Mouse (Mus musculus) heart, adult 2 months (tissue): Measurements from ENCODE around the gene Odc1.

Experiments used
- CTCF ChIP-seq: fragments of 200-600 bp; IDR thresholded peaks from 2 replicates; pipeline ENCODE4 v1.8.1; 2022; ENCODE audit warnings: antibody characterized with exemption, mild to moderate bottlenecking, moderate library complexity
- EP300 ChIP-seq: fragments of 200-500 bp; IDR thresholded peaks from 2 replicates; pipeline ENCODE4 v1.6.1; 2011; ENCODE audit warnings: low read depth, low read length, control low read depth; ENCODE audit not compliant: insufficient read depth

GRCm38 (mm10) chr12:17552949-17553348, 8.4 kb downstream of the Odc1 start:
- TF ChIP-seq EP300 = no peak
- TF ChIP-seq CTCF = no peak
